Comparison of ENCODE assay signal across 14 mouse cellular contexts in the genomic region with DNA sequence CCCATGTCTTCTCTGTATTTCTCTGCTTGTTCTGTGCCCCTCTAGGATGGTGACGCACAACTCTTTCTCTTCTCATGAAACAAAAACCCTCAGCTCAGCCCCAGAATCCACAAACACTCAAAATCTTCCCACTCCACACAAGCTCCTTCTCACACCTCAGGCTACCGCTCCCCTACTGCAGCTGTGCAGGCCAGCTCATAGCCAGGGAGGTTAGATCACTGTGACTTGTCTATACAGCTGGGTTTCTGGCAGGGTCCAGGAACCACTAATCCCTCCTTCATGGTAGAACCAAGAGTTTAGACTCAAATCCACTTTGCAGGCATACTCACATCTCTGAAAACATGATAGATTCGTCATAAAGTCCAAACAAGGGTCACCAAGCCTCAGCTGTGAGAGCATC.
"Had no signal": no experiment of that assay in that cellular context is flagged by ENCODE, and none has a peak within 500 bp of the region (broad histone marks: within the 10 kb centered on the region; RNA-seq: fewer than 3 reads in every experiment).

No protein-coding gene starts in this region.

- DNase-seq: lung, adult 18-20 months; lung, embryonic 14.5 days; lung, postnatal 10 days; lung, postnatal 4 days; midbrain, embryonic 14.5 days; right cerebral cortex, postnatal 14 days; thymus, adult 2 months; thymus, postnatal 25 days; thymus, postnatal 4 days had no signal

- H3K9me3 ChIP-seq: midbrain, embryonic 10.5 days; midbrain, embryonic 12.5 days; neural tube, embryonic 12.5 days; stomach, embryonic 15.5 days had no signal

- H3K4me3 ChIP-seq: midbrain, embryonic 10.5 days; midbrain, embryonic 12.5 days; neural tube, embryonic 12.5 days; stomach, embryonic 15.5 days had no signal

- H3K27me3 ChIP-seq: midbrain, embryonic 12.5 days; neural tube, embryonic 12.5 days; stomach, embryonic 15.5 days had no signal

- H3K36me3 ChIP-seq: midbrain, embryonic 10.5 days; midbrain, embryonic 12.5 days; neural tube, embryonic 12.5 days; stomach, embryonic 15.5 days had no signal

- ATAC-seq: midbrain, embryonic 16.5 days had no signal
